Mouse (Mus musculus) embryonic fibroblast, embryonic 13.5 days (primary cell): ENCODE results near the gene Tnrc6b.

Experiments used
- CTCF ChIP-seq: IDR thresholded peaks from 2 replicates; pipeline ENCODE4 v1.5.1; 2011; ENCODE audit warnings: mild to moderate bottlenecking, control low read depth, low read length, moderate library complexity, borderline replicate concordance; ENCODE audit not compliant: insufficient read depth
- POLR2A ChIP-seq: IDR thresholded peaks from 2 replicates; pipeline ENCODE4 v1.6.1; 2011; ENCODE audit warnings: low read depth, mild to moderate bottlenecking, control low read depth, low read length, moderate library complexity

GRCm38 (mm10) chr15:80836246-80836645, 125.1 kb downstream of the Tnrc6b start:
- no peak for TF ChIP-seq POLR2A
- TF ChIP-seq CTCF: no peak
